10 mouse cellular contexts compared by ENCODE assay signal in genomic region chr16:91548996-91549395, GRCm38 (mm10). TPM values are rescaled to one million over a fixed set of nuclear protein-coding genes. Genes with fewer than 3 reads are reported as not detected.
DNase-seq lines count a peak whose midpoint lies in the region; ATAC-seq and TF ChIP-seq lines count a peak whose summit lies in the region.
"Had no signal": no experiment of that assay in that cellular context is flagged by ENCODE, and none has a peak within 500 bp of the region (broad histone marks: within the 10 kb centered on the region; RNA-seq: fewer than 3 reads in every experiment).

No protein-coding gene starts in this region.

- H3K4me2 ChIP-seq in forebrain, embryonic 11.5 days (ENCODE audit: low read depth, low read length, severe bottlenecking) = no peak overlapping the region
- H3K4me2 ChIP-seq in lung, postnatal 0 days (replicated peaks; ENCODE audit: low read depth, low read length) = peak overlapping the region; percentile 85
- peak overlapping the region; percentile 77 for H3K4me2 ChIP-seq in limb, embryonic 13.5 days (replicated peaks)
- peak overlapping the region; percentile 38 for H3K4me2 ChIP-seq in stomach, embryonic 15.5 days

- ATAC-seq in forebrain, embryonic 11.5 days (replicated peaks; ENCODE audit: low FRiP score) = no peak
- ATAC-seq in lung, postnatal 0 days = no peak
- ATAC-seq in limb, embryonic 13.5 days (ENCODE audit: low FRiP score, low read depth) = no peak
- ATAC-seq in stomach, embryonic 15.5 days (ENCODE audit: insufficient read depth, low FRiP score, low read depth) = no peak

- H3K27me3 ChIP-seq in forebrain, embryonic 10.5 days (ENCODE audit: poor library complexity, severe bottlenecking) = peaks cover 18% of the 10 kb centered on the region
- H3K27me3 ChIP-seq in forebrain, embryonic 11.5 days (ENCODE audit: control insufficient read depth, insufficient read depth, low read length) = no peaks in the 10 kb centered on the region
- H3K27me3 ChIP-seq in lung, postnatal 0 days (replicated peaks; ENCODE audit: insufficient read depth, low read length) = no peaks in the 10 kb centered on the region
- H3K27me3 ChIP-seq in limb, embryonic 13.5 days = no peaks in the 10 kb centered on the region
- H3K27me3 ChIP-seq in stomach, embryonic 15.5 days (replicated peaks) = no peaks in the 10 kb centered on the region

- H3K27ac ChIP-seq in forebrain, embryonic 10.5 days = no peak overlapping the region
- no peak overlapping the region for H3K27ac ChIP-seq in forebrain, embryonic 11.5 days (ENCODE audit: low read depth, low read length)
- H3K27ac ChIP-seq in lung, postnatal 0 days (ENCODE audit: low read length) = no peak overlapping the region
- no peak overlapping the region for H3K27ac ChIP-seq in limb, embryonic 13.5 days
- peak overlapping the region; percentile 12; the same call in 1 of the 2 replicates for H3K27ac ChIP-seq in stomach, embryonic 15.5 days

- no peaks in the 10 kb centered on the region for H3K9me3 ChIP-seq in forebrain, embryonic 10.5 days
- H3K9me3 ChIP-seq in forebrain, embryonic 11.5 days (ENCODE audit: control insufficient read depth, low read length) = no peaks in the 10 kb centered on the region
- H3K9me3 ChIP-seq in lung, postnatal 0 days (ENCODE audit: low read length) = no peaks in the 10 kb centered on the region
- H3K9me3 ChIP-seq in limb, embryonic 13.5 days = no peaks in the 10 kb centered on the region
- no peaks in the 10 kb centered on the region for H3K9me3 ChIP-seq in stomach, embryonic 15.5 days

- 77% methylated on average over 2 of the region's 2 CpGs for WGBS in forebrain, embryonic 10.5 days
- WGBS in forebrain, embryonic 11.5 days = 70% methylated on average over 2 of the region's 2 CpGs
- 78% methylated on average over 2 of the region's 2 CpGs for WGBS in lung, postnatal 0 days
- 68% methylated on average over 2 of the region's 2 CpGs for WGBS in limb, embryonic 13.5 days
- WGBS in stomach, embryonic 15.5 days = 70% methylated on average over 2 of the region's 2 CpGs

- no peak overlapping the region for H3K9ac ChIP-seq in forebrain, embryonic 11.5 days (ENCODE audit: low read length)
- H3K9ac ChIP-seq in lung, postnatal 0 days (replicated peaks; ENCODE audit: low read depth) = no peak overlapping the region
- peak overlapping the region; percentile 45 for H3K9ac ChIP-seq in limb, embryonic 13.5 days
- no peak overlapping the region for H3K9ac ChIP-seq in stomach, embryonic 15.5 days

- 0 out of 2 replicates have a peak overlapping the region, but pooled peaks have one; percentile 13 for H3K4me3 ChIP-seq in forebrain, embryonic 10.5 days
- H3K4me3 ChIP-seq in forebrain, embryonic 11.5 days (ENCODE audit: low read depth, low read length) = no peak overlapping the region
- peak overlapping the region; percentile 19; the same call in 1 of the 2 replicates for H3K4me3 ChIP-seq in lung, postnatal 0 days (ENCODE audit: low read depth, low read length)
- peak overlapping the region; percentile 24 for H3K4me3 ChIP-seq in limb, embryonic 13.5 days
- peak overlapping the region; percentile 24; the same call in 1 of the 2 replicates for H3K4me3 ChIP-seq in stomach, embryonic 15.5 days (replicated peaks)

- H3K36me3 ChIP-seq in forebrain, embryonic 10.5 days (replicated peaks) = no peaks in the 10 kb centered on the region
- no peaks in the 10 kb centered on the region for H3K36me3 ChIP-seq in forebrain, embryonic 11.5 days (ENCODE audit: control insufficient read depth, insufficient read depth, low read length)
- no peaks in the 10 kb centered on the region for H3K36me3 ChIP-seq in lung, postnatal 0 days (ENCODE audit: insufficient read depth, low read length)
- 0 out of 2 replicates have a peak, but pooled peaks cover 4% of the 10 kb centered on the region for H3K36me3 ChIP-seq in limb, embryonic 13.5 days
- H3K36me3 ChIP-seq in stomach, embryonic 15.5 days = no peaks in the 10 kb centered on the region; the same call in 1 of the 2 replicates

- TF ChIP-seq CTCF in lung, postnatal 0 days (IDR thresholded peaks at IDR 0.05) = no peak

- TF ChIP-seq EP300 in lung, postnatal 0 days (IDR thresholded peaks at IDR 0.05) = no peak

- H3K4me1 ChIP-seq in forebrain, embryonic 10.5 days = peaks cover 70% of the 10 kb centered on the region
- H3K4me1 ChIP-seq in forebrain, embryonic 11.5 days (replicated peaks; ENCODE audit: control insufficient read depth, insufficient read depth, low read length) = peaks cover 10% of the 10 kb centered on the region
- peaks cover 36% of the 10 kb centered on the region for H3K4me1 ChIP-seq in lung, postnatal 0 days (ENCODE audit: insufficient read depth, low read depth, low read length)
- H3K4me1 ChIP-seq in limb, embryonic 13.5 days = peaks cover 46% of the 10 kb centered on the region
- H3K4me1 ChIP-seq in stomach, embryonic 15.5 days = peaks cover 38% of the 10 kb centered on the region

- no peak for DNase-seq in forebrain, embryonic 10.5 days (ENCODE audit: extremely low spot score, low spot score)
- DNase-seq in forebrain, embryonic 11.5 days (ENCODE audit: low spot score) = no peak
- DNase-seq in lung, postnatal 0 days (ENCODE audit: low spot score) = no peak
- no peak for DNase-seq in lung, adult 18-20 months
- DNase-seq in thymus, postnatal 10 days (ENCODE audit: low spot score in 2 of 2) = no peak
- DNase-seq in spleen, adult 12 weeks (ENCODE audit: low spot score) = no peak
- DNase-seq: kidney, postnatal 10 days; right cerebral cortex, adult 18-20 months had no signal

RNA-seq across cellular contexts. Expression of gene Ifngr2, which starts 2.1 kb away (rescaled TPM):
- 27.2 and 28.0 TPM in 2 replicates for polyA plus RNA-seq in forebrain, embryonic 10.5 days (2016; fragmentation: Nextera tagmentation; extraction: Ambion mirVana)
- 28.8 and 31.6 TPM in 2 replicates for polyA plus RNA-seq in forebrain, embryonic 11.5 days (2014; fragmentation: Nextera tagmentation; extraction: Ambion mirVana)
- 64.4 and 78.1 TPM in 2 replicates for polyA plus RNA-seq in lung, postnatal 0 days (2015; fragmentation: Nextera tagmentation; extraction: Ambion mirVana)
- polyA plus RNA-seq in limb, embryonic 13.5 days (2015; fragmentation: Nextera tagmentation; extraction: Ambion mirVana) = 48.1 and 49.6 TPM in 2 replicates
- polyA plus RNA-seq in stomach, embryonic 15.5 days (2015; fragmentation: Nextera tagmentation; extraction: Ambion mirVana) = 49.3 and 55.6 TPM in 2 replicates

RNA-seq across cellular contexts. Expression of gene Tmem50b, which starts 48.6 kb away (rescaled TPM):
- polyA plus RNA-seq in forebrain, embryonic 10.5 days (2016; fragmentation: Nextera tagmentation; extraction: Ambion mirVana) = 32.7 and 33.8 TPM in 2 replicates
- polyA plus RNA-seq in forebrain, embryonic 11.5 days (2014; fragmentation: Nextera tagmentation; extraction: Ambion mirVana) = 36.4 and 42.4 TPM in 2 replicates
- polyA plus RNA-seq in lung, postnatal 0 days (2015; fragmentation: Nextera tagmentation; extraction: Ambion mirVana) = 160 and 169 TPM in 2 replicates
- polyA plus RNA-seq in limb, embryonic 13.5 days (2015; fragmentation: Nextera tagmentation; extraction: Ambion mirVana) = 29.9 and 31.5 TPM in 2 replicates
- polyA plus RNA-seq in stomach, embryonic 15.5 days (2015; fragmentation: Nextera tagmentation; extraction: Ambion mirVana) = 40.6 and 46.7 TPM in 2 replicates
